Mouse (Mus musculus) midbrain, embryonic 12.5 days (tissue): ENCODE results near the gene Plppr3. TPM values are rescaled to one million over a fixed set of nuclear protein-coding genes. Genes with fewer than 3 reads are reported as not detected.

Experiments used
- ATAC-seq: fragments of 200-750 bp; cut with Nextera tagmentation; 2 replicates; pipeline ENCODE4 v1.8.0; 2017; ENCODE audit warnings: low read depth, moderate TSS enrichment, moderate library complexity; ENCODE audit not compliant: low FRiP score
- H3K27ac ChIP-seq: fragments of 300-500 bp; sonication (generic); replicated peaks from 2 replicates; pipeline ENCODE4 v1.5.1; 2016; ENCODE audit warnings: mild to moderate bottlenecking
- H3K27me3 ChIP-seq: fragments of 300-500 bp; sonication (generic); 2 replicates; pipeline ENCODE4 v1.6.1; 2016; ENCODE audit warnings: mild to moderate bottlenecking
- H3K36me3 ChIP-seq: fragments of 300-500 bp; sonication (generic); 2 replicates; pipeline ENCODE4 v1.6.1; 2016
- H3K4me1 ChIP-seq: fragments of 300-500 bp; sonication (generic); 2 replicates; pipeline ENCODE4 v1.6.1; 2016
- H3K4me2 ChIP-seq: fragments of 300-500 bp; sonication (generic); replicated peaks from 2 replicates; pipeline ENCODE4 v1.6.1; 2016; ENCODE audit warnings: mild to moderate bottlenecking, moderate library complexity
- H3K4me3 ChIP-seq: fragments of 300-500 bp; sonication (generic); 2 replicates; pipeline ENCODE4 v1.5.1; 2016; ENCODE audit warnings: mild to moderate bottlenecking
- H3K9ac ChIP-seq: fragments of 300-500 bp; sonication (generic); replicated peaks from 2 replicates; pipeline ENCODE4 v1.6.1; 2016; ENCODE audit warnings: mild to moderate bottlenecking, moderate library complexity
- H3K9me3 ChIP-seq: fragments of 300-500 bp; sonication (generic); 2 replicates; pipeline ENCODE4 v1.6.1; 2016; ENCODE audit warnings: mild to moderate bottlenecking
- WGBS: fragments of 180-500 bp; shearing (Covaris S2); methylation state at CpG from one replicate; pipeline ENCODE4 v1.1.7; 2016; 5-methylcytosine and 5-hydroxymethylcytosine counted together
- polyA plus RNA-seq: library from polyadenylated mRNA; unstranded; fragments of >200 nt; fragmentation: Nextera tagmentation; extraction: Ambion mirVana; gene quantifications from 2 replicates; pipeline ENCODE4 v1.2.1, GENCODE M21; 2016

The Plppr3 gene
- polyA plus RNA-seq, 1 experiment from 2014 or later, result 296 TPM

- ATAC-seq, result no peak
- Histone ChIP-seq H3K36me3 (no peaks in the 10 kb centered on the region), H3K9me3 (no peaks in the 10 kb centered on the region), H3K4me2 (no peak overlapping the region), H3K4me1 (peaks cover 24% of the 10 kb centered on the region), H3K9ac (no peak overlapping the region), H3K27ac (no peak overlapping the region), H3K4me3 (no peak overlapping the region), H3K27me3 (peaks cover 46% of the 10 kb centered on the region)
- WGBS, result 51% methylated on average over 3 of the region's 3 CpGs
Observed at GRCm38 (mm10) chr10:79879527-79879926, 5.1 kb upstream of the Plppr3 start.

GRCm38 (mm10) chr10:79877757-79878156, 3.3 kb upstream of the Plppr3 start:
- WGBS, result 46% methylated on average over 12 of the region's 12 CpGs
- Histone ChIP-seq H3K9ac (no peak overlapping the region), H3K27ac (no peak overlapping the region), H3K4me1 (peaks cover 32% of the 10 kb centered on the region), H3K36me3 (no peaks in the 10 kb centered on the region), H3K9me3 (no peaks in the 10 kb centered on the region), H3K27me3 (peaks cover 38% of the 10 kb centered on the region), H3K4me2 (no peak overlapping the region), H3K4me3 (no peak overlapping the region)
- ATAC-seq, result no peak

GRCm38 (mm10) chr10:79877174-79877573, 2.7 kb upstream of the Plppr3 start:
- Histone ChIP-seq H3K9ac (no peak overlapping the region), H3K4me2 (no peak overlapping the region), H3K27ac (no peak overlapping the region), H3K9me3 (no peaks in the 10 kb centered on the region), H3K27me3 (peaks cover 32% of the 10 kb centered on the region), H3K36me3 (0 out of 2 replicates have a peak, but pooled peaks cover under 1% of the 10 kb centered on the region), H3K4me1 (peaks cover 33% of the 10 kb centered on the region), H3K4me3 (no peak overlapping the region)
- WGBS, result 53% methylated on average over 1 of the region's 1 CpGs
- ATAC-seq, result no peak

- peak overlapping the region; percentile 94 for H3K27ac ChIP-seq
- H3K27me3 ChIP-seq, result peaks cover 4% of the 10 kb centered on the region; the same call in 1 of the 2 replicates
- under 1% methylated on average over 26 of the region's 26 CpGs for WGBS
- H3K4me1 ChIP-seq, result peaks cover 40% of the 10 kb centered on the region
- peaks cover 29% of the 10 kb centered on the region for H3K36me3 ChIP-seq
- H3K9me3 ChIP-seq, result no peaks in the 10 kb centered on the region
- peak overlapping the region; percentile 94 for H3K9ac ChIP-seq
- ATAC-seq, result no peak
- peak overlapping the region; percentile 74 for H3K4me2 ChIP-seq
- peak overlapping the region; percentile 78 for H3K4me3 ChIP-seq
Observed at GRCm38 (mm10) chr10:79873715-79874289, 632 bp downstream of the Plppr3 start.

- Histone ChIP-seq H3K27ac (peak overlapping the region; percentile 94), H3K4me1 (peaks cover 40% of the 10 kb centered on the region), H3K36me3 (peaks cover 29% of the 10 kb centered on the region), H3K27me3 (peaks cover 4% of the 10 kb centered on the region; the same call in 1 of the 2 replicates), H3K4me3 (peak overlapping the region; percentile 78), H3K9ac (peak overlapping the region; percentile 94), H3K4me2 (peak overlapping the region; percentile 74), H3K9me3 (no peaks in the 10 kb centered on the region)
- 7% methylated on average over 6 of the region's 6 CpGs for WGBS
- no peak for ATAC-seq
Observed at GRCm38 (mm10) chr10:79873313-79873712, 1.1 kb downstream of the Plppr3 start.

- 52% methylated on average over 3 of the region's 3 CpGs for WGBS
- peak overlapping the region; percentile 74 for H3K4me2 ChIP-seq
- H3K36me3 ChIP-seq, result peaks cover 29% of the 10 kb centered on the region
- peak overlapping the region; percentile 78 for H3K4me3 ChIP-seq
- H3K9me3 ChIP-seq, result no peaks in the 10 kb centered on the region
- ATAC-seq, result no peak
- H3K27ac ChIP-seq, result peak overlapping the region; percentile 94
- peaks cover 40% of the 10 kb centered on the region for H3K4me1 ChIP-seq
- peaks cover 4% of the 10 kb centered on the region; the same call in 1 of the 2 replicates for H3K27me3 ChIP-seq
- peak overlapping the region; percentile 94 for H3K9ac ChIP-seq
Observed at GRCm38 (mm10) chr10:79872862-79873261, 1.6 kb downstream of the Plppr3 start.

GRCm38 (mm10) chr10:79871845-79872244, 2.6 kb downstream of the Plppr3 start:
- Histone ChIP-seq H3K27me3 (no peaks in the 10 kb centered on the region), H3K4me1 (peaks cover 40% of the 10 kb centered on the region), H3K4me2 (peak overlapping the region; percentile 74), H3K9ac (0 out of 2 replicates have a peak overlapping the region, but pooled peaks have one; percentile 17), H3K4me3 (peak overlapping the region; percentile 78), H3K36me3 (peaks cover 37% of the 10 kb centered on the region), H3K27ac (no peak overlapping the region), H3K9me3 (no peaks in the 10 kb centered on the region)
- no peak for ATAC-seq
- 93% methylated on average over 8 of the region's 8 CpGs for WGBS

GRCm38 (mm10) chr10:79866601-79867000, 7.8 kb downstream of the Plppr3 start:
- no peaks in the 10 kb centered on the region for H3K9me3 ChIP-seq
- no peak overlapping the region for H3K4me2 ChIP-seq
- peaks cover 82% of the 10 kb centered on the region for H3K36me3 ChIP-seq
- H3K4me3 ChIP-seq, result no peak overlapping the region
- ATAC-seq, result no peak
- H3K27ac ChIP-seq, result no peak overlapping the region
- WGBS, result 84% methylated on average over 11 of the region's 11 CpGs
- H3K27me3 ChIP-seq, result no peaks in the 10 kb centered on the region
- H3K9ac ChIP-seq, result no peak overlapping the region
- peaks cover 15% of the 10 kb centered on the region; the same call in 1 of the 2 replicates for H3K4me1 ChIP-seq

- no peak for ATAC-seq
- Histone ChIP-seq H3K4me1 (peaks cover 14% of the 10 kb centered on the region; the same call in 1 of the 2 replicates), H3K36me3 (peaks cover 82% of the 10 kb centered on the region), H3K9ac (no peak overlapping the region), H3K27ac (peak overlapping the region; percentile 63; the same call in 1 of the 2 replicates), H3K4me2 (no peak overlapping the region), H3K9me3 (no peaks in the 10 kb centered on the region), H3K27me3 (no peaks in the 10 kb centered on the region), H3K4me3 (no peak overlapping the region)
- WGBS, result 82% methylated on average over 19 of the region's 19 CpGs
Observed at GRCm38 (mm10) chr10:79865801-79866295, 8.6 kb downstream of the Plppr3 start.

- ATAC-seq, result peak; percentile 17; the same call in 1 of the 2 replicates
- Histone ChIP-seq H3K36me3 (peaks cover 84% of the 10 kb centered on the region), H3K27ac (peak overlapping the region; percentile 63), H3K4me3 (no peak overlapping the region), H3K4me1 (peaks cover 14% of the 10 kb centered on the region; the same call in 1 of the 2 replicates), H3K9ac (no peak overlapping the region), H3K9me3 (no peaks in the 10 kb centered on the region), H3K4me2 (no peak overlapping the region), H3K27me3 (no peaks in the 10 kb centered on the region)
- WGBS, result 72% methylated on average over 11 of the region's 12 CpGs
Observed at GRCm38 (mm10) chr10:79865189-79865601, 9.2 kb downstream of the Plppr3 start.

GRCm38 (mm10) chr10:79864351-79865188, 9.9 kb downstream of the Plppr3 start:
- Histone ChIP-seq H3K9me3 (no peaks in the 10 kb centered on the region), H3K4me3 (no peak overlapping the region), H3K27ac (peak overlapping the region; percentile 63), H3K36me3 (peaks cover 86% of the 10 kb centered on the region), H3K4me1 (peaks cover 13% of the 10 kb centered on the region; the same call in 1 of the 2 replicates), H3K4me2 (no peak overlapping the region), H3K9ac (no peak overlapping the region), H3K27me3 (no peaks in the 10 kb centered on the region)
- 61% methylated on average over 10 of the region's 10 CpGs for WGBS
- peak; percentile 45 for ATAC-seq

GRCm38 (mm10) chr10:79862925-79863324, 11.5 kb downstream of the Plppr3 start:
- H3K4me2 ChIP-seq, result no peak overlapping the region
- no peak overlapping the region for H3K9ac ChIP-seq
- peaks cover 18% of the 10 kb centered on the region for H3K4me1 ChIP-seq
- 0 out of 2 replicates have a peak overlapping the region, but pooled peaks have one; percentile 26 for H3K27ac ChIP-seq
- WGBS, result 80% methylated on average over 10 of the region's 10 CpGs
- no peak overlapping the region for H3K4me3 ChIP-seq
- H3K27me3 ChIP-seq, result no peaks in the 10 kb centered on the region
- ATAC-seq, result no peak
- H3K36me3 ChIP-seq, result peaks cover 96% of the 10 kb centered on the region
- H3K9me3 ChIP-seq, result no peaks in the 10 kb centered on the region
